Mouse (Mus musculus) brain, embryonic 14.5 days (tissue): ENCODE data around the gene 4930579F01Rik.

Source experiments
- CTCF ChIP-seq: fragments of 200-500 bp; IDR thresholded peaks from 2 replicates; pipeline ENCODE4 v1.5.1; 2012; ENCODE audit warnings: inconsistent platforms, mild to moderate bottlenecking, moderate library complexity, borderline replicate concordance; ENCODE audit not compliant: insufficient read depth, insufficient read length; ENCODE audit errors: extremely low read depth
- POLR2A ChIP-seq: fragments of 200-500 bp; IDR thresholded peaks from 2 replicates; pipeline ENCODE4 v1.6.1; 2012; ENCODE audit warnings: mild to moderate bottlenecking, inconsistent platforms, borderline replicate concordance; ENCODE audit not compliant: poor library complexity, insufficient read depth, insufficient read length, severe bottlenecking; ENCODE audit errors: extremely low read depth

GRCm38 (mm10) chr3:138134528-138134927 lies 59.1 kb downstream of the 4930579F01Rik start:
- TF ChIP-seq CTCF (no peak), POLR2A (no peak)
